Mouse (Mus musculus): Measurements from ENCODE around the gene Snx29. TPM values are rescaled to one million over a fixed set of nuclear protein-coding genes. Genes with fewer than 3 reads are reported as not detected.

The Snx29 gene
- polyA plus RNA-seq, 1 experiment = 15.0 TPM

GRCm38 (mm10) chr16:11728627-11729026, 405.9 kb downstream of the Snx29 start:
- Histone ChIP-seq H3K27me3 (ENCODE audit: control insufficient read depth, insufficient read depth, low read length) (no peaks in the 10 kb centered on the region), H3K4me3 (ENCODE audit: control insufficient read depth, insufficient read depth, low read length) (no peak overlapping the region), H3K4me1 (replicated peaks; ENCODE audit: control insufficient read depth, insufficient read depth, low read length) (peaks cover 6% of the 10 kb centered on the region), H3K27ac (ENCODE audit: control insufficient read depth, insufficient read depth, low read length) (no peak overlapping the region), H3K36me3 (ENCODE audit: control insufficient read depth, insufficient read depth, low read length) (no peaks in the 10 kb centered on the region)
- no peak for DNase-seq
- TF ChIP-seq POLR2A (IDR thresholded peaks at IDR 0.05; ENCODE audit: control insufficient read depth, extremely low read depth, insufficient read depth, low read length, poor library complexity) (no peak), CTCF (IDR thresholded peaks at IDR 0.05; ENCODE audit: borderline replicate concordance, control insufficient read depth, extremely low read depth, insufficient read depth, low read length, poor library complexity) (no peak)
- WGBS = 67% methylated on average over 3 of the region's 3 CpGs

GRCm38 (mm10) chr16:11729111-11729510, 406.4 kb downstream of the Snx29 start:
- H3K4me1 ChIP-seq (replicated peaks; ENCODE audit: control insufficient read depth, insufficient read depth, low read length) = peaks cover 6% of the 10 kb centered on the region
- H3K36me3 ChIP-seq (ENCODE audit: control insufficient read depth, insufficient read depth, low read length) = no peaks in the 10 kb centered on the region
- DNase-seq = no peak
- no peaks in the 10 kb centered on the region for H3K27me3 ChIP-seq (ENCODE audit: control insufficient read depth, insufficient read depth, low read length)
- WGBS = 22% methylated on average over 6 of the region's 6 CpGs
- no peak overlapping the region for H3K4me3 ChIP-seq (ENCODE audit: control insufficient read depth, insufficient read depth, low read length)
- no peak overlapping the region for H3K27ac ChIP-seq (ENCODE audit: control insufficient read depth, insufficient read depth, low read length)
- TF ChIP-seq CTCF (IDR thresholded peaks at IDR 0.05; ENCODE audit: borderline replicate concordance, control insufficient read depth, extremely low read depth, insufficient read depth, low read length, poor library complexity) = no peak
- no peak for TF ChIP-seq POLR2A (IDR thresholded peaks at IDR 0.05; ENCODE audit: control insufficient read depth, extremely low read depth, insufficient read depth, low read length, poor library complexity)

GRCm38 (mm10) chr16:11729815-11730214, 407.1 kb downstream of the Snx29 start:
- Histone ChIP-seq H3K36me3 (ENCODE audit: control insufficient read depth, insufficient read depth, low read length) (no peaks in the 10 kb centered on the region), H3K27ac (ENCODE audit: control insufficient read depth, insufficient read depth, low read length) (no peak overlapping the region), H3K27me3 (ENCODE audit: control insufficient read depth, insufficient read depth, low read length) (no peaks in the 10 kb centered on the region), H3K4me1 (replicated peaks; ENCODE audit: control insufficient read depth, insufficient read depth, low read length) (peaks cover 6% of the 10 kb centered on the region), H3K4me3 (ENCODE audit: control insufficient read depth, insufficient read depth, low read length) (no peak overlapping the region)
- TF ChIP-seq POLR2A (IDR thresholded peaks at IDR 0.05; ENCODE audit: control insufficient read depth, extremely low read depth, insufficient read depth, low read length, poor library complexity) = no peak
- no peak for TF ChIP-seq CTCF (IDR thresholded peaks at IDR 0.05; ENCODE audit: borderline replicate concordance, control insufficient read depth, extremely low read depth, insufficient read depth, low read length, poor library complexity)
- 96% methylated on average over 5 of the region's 5 CpGs for WGBS
- DNase-seq = no peak

- Histone ChIP-seq H3K36me3 (ENCODE audit: control insufficient read depth, insufficient read depth, low read length) (no peaks in the 10 kb centered on the region), H3K4me3 (ENCODE audit: control insufficient read depth, insufficient read depth, low read length) (no peak overlapping the region), H3K27ac (ENCODE audit: control insufficient read depth, insufficient read depth, low read length) (no peak overlapping the region), H3K4me1 (replicated peaks; ENCODE audit: control insufficient read depth, insufficient read depth, low read length) (peaks cover 6% of the 10 kb centered on the region), H3K27me3 (ENCODE audit: control insufficient read depth, insufficient read depth, low read length) (no peaks in the 10 kb centered on the region)
- no peak for DNase-seq
- TF ChIP-seq POLR2A (IDR thresholded peaks at IDR 0.05; ENCODE audit: control insufficient read depth, extremely low read depth, insufficient read depth, low read length, poor library complexity) (no peak), CTCF (IDR thresholded peaks at IDR 0.05; ENCODE audit: borderline replicate concordance, control insufficient read depth, extremely low read depth, insufficient read depth, low read length, poor library complexity) (no peak)
- 92% methylated on average over 5 of the region's 5 CpGs for WGBS
Observed at GRCm38 (mm10) chr16:11731014-11731535, 408.4 kb downstream of the Snx29 start.

GRCm38 (mm10) chr16:11738341-11738740, 415.6 kb downstream of the Snx29 start:
- H3K27me3 ChIP-seq (ENCODE audit: control insufficient read depth, insufficient read depth, low read length) = no peaks in the 10 kb centered on the region
- WGBS = 87% methylated on average over 7 of the region's 7 CpGs
- no peaks in the 10 kb centered on the region for H3K36me3 ChIP-seq (ENCODE audit: control insufficient read depth, insufficient read depth, low read length)
- no peak overlapping the region for H3K4me3 ChIP-seq (ENCODE audit: control insufficient read depth, insufficient read depth, low read length)
- H3K27ac ChIP-seq (ENCODE audit: control insufficient read depth, insufficient read depth, low read length) = no peak overlapping the region
- no peak for DNase-seq
- no peaks in the 10 kb centered on the region for H3K4me1 ChIP-seq (replicated peaks; ENCODE audit: control insufficient read depth, insufficient read depth, low read length)
- TF ChIP-seq CTCF (IDR thresholded peaks at IDR 0.05; ENCODE audit: borderline replicate concordance, control insufficient read depth, extremely low read depth, insufficient read depth, low read length, poor library complexity) = no peak
- TF ChIP-seq POLR2A (IDR thresholded peaks at IDR 0.05; ENCODE audit: control insufficient read depth, extremely low read depth, insufficient read depth, low read length, poor library complexity) = no peak

GRCm38 (mm10) chr16:11741951-11742350, 419.2 kb downstream of the Snx29 start:
- no peak overlapping the region for H3K4me3 ChIP-seq (ENCODE audit: control insufficient read depth, insufficient read depth, low read length)
- H3K27me3 ChIP-seq (ENCODE audit: control insufficient read depth, insufficient read depth, low read length) = no peaks in the 10 kb centered on the region
- no peaks in the 10 kb centered on the region; the same call in 1 of the 2 replicates for H3K4me1 ChIP-seq (replicated peaks; ENCODE audit: control insufficient read depth, insufficient read depth, low read length)
- WGBS = 90% methylated on average over 5 of the region's 5 CpGs
- H3K36me3 ChIP-seq (ENCODE audit: control insufficient read depth, insufficient read depth, low read length) = no peaks in the 10 kb centered on the region
- DNase-seq = no peak
- H3K27ac ChIP-seq (ENCODE audit: control insufficient read depth, insufficient read depth, low read length) = no peak overlapping the region
- TF ChIP-seq CTCF (IDR thresholded peaks at IDR 0.05; ENCODE audit: borderline replicate concordance, control insufficient read depth, extremely low read depth, insufficient read depth, low read length, poor library complexity) = no peak
- TF ChIP-seq POLR2A (IDR thresholded peaks at IDR 0.05; ENCODE audit: control insufficient read depth, extremely low read depth, insufficient read depth, low read length, poor library complexity) = no peak

GRCm38 (mm10) chr16:11742351-11742750, 419.6 kb downstream of the Snx29 start:
- Histone ChIP-seq H3K27ac (ENCODE audit: control insufficient read depth, insufficient read depth, low read length) (no peak overlapping the region), H3K4me3 (ENCODE audit: control insufficient read depth, insufficient read depth, low read length) (no peak overlapping the region), H3K27me3 (ENCODE audit: control insufficient read depth, insufficient read depth, low read length) (no peaks in the 10 kb centered on the region), H3K36me3 (ENCODE audit: control insufficient read depth, insufficient read depth, low read length) (no peaks in the 10 kb centered on the region), H3K4me1 (replicated peaks; ENCODE audit: control insufficient read depth, insufficient read depth, low read length) (no peaks in the 10 kb centered on the region; the same call in 1 of the 2 replicates)
- DNase-seq = no peak
- TF ChIP-seq CTCF (IDR thresholded peaks at IDR 0.05; ENCODE audit: borderline replicate concordance, control insufficient read depth, extremely low read depth, insufficient read depth, low read length, poor library complexity) (no peak), POLR2A (IDR thresholded peaks at IDR 0.05; ENCODE audit: control insufficient read depth, extremely low read depth, insufficient read depth, low read length, poor library complexity) (no peak)
- WGBS = 98% methylated on average over 7 of the region's 7 CpGs
